Mouse (Mus musculus) neural tube, embryonic 14.5 days (tissue): ENCODE measurements around the gene Cda. TPM values are rescaled to one million over a fixed set of nuclear protein-coding genes. Genes with fewer than 3 reads are reported as not detected.

Experiments
- ATAC-seq: fragments of 200-750 bp; cut with Nextera tagmentation; 2 replicates; pipeline ENCODE4 v1.8.0; 2017; ENCODE audit warnings: low read depth, mild to moderate bottlenecking, moderate TSS enrichment, moderate library complexity
- H3K27ac ChIP-seq: fragments of 300-500 bp; sonication (generic); 2 replicates; pipeline ENCODE4 v1.5.1; 2014; ENCODE audit warnings: low read depth, mild to moderate bottlenecking, control low read depth, low read length, moderate library complexity, mixed read lengths
- H3K27me3 ChIP-seq: fragments of 300-500 bp; sonication (generic); 2 replicates; pipeline ENCODE4 v1.6.1; 2014; ENCODE audit warnings: low read length; ENCODE audit not compliant: control insufficient read depth, insufficient read depth
- H3K36me3 ChIP-seq: fragments of 300-500 bp; sonication (generic); 2 replicates; pipeline ENCODE4 v1.6.1; 2014; ENCODE audit warnings: low read length, mixed read lengths; ENCODE audit not compliant: control insufficient read depth, insufficient read depth
- H3K4me1 ChIP-seq: fragments of 300-500 bp; sonication (generic); 2 replicates; pipeline ENCODE4 v1.6.1; 2014; ENCODE audit warnings: low read length; ENCODE audit not compliant: control insufficient read depth, insufficient read depth
- H3K4me2 ChIP-seq: fragments of 300-500 bp; sonication (generic); 2 replicates; pipeline ENCODE4 v1.6.1; 2014; ENCODE audit warnings: mild to moderate bottlenecking, low read depth, low read length, control low read depth
- H3K4me3 ChIP-seq: fragments of 300-500 bp; sonication (generic); 2 replicates; pipeline ENCODE4 v1.5.1; 2014; ENCODE audit warnings: low read depth, low read length, control low read depth, mixed read lengths
- H3K9ac ChIP-seq: fragments of 300-500 bp; sonication (generic); replicated peaks from 2 replicates; pipeline ENCODE4 v1.6.1; 2014; ENCODE audit warnings: low read depth, mild to moderate bottlenecking, control low read depth, low read length, mixed read lengths
- H3K9me3 ChIP-seq: fragments of 300-500 bp; sonication (generic); 2 replicates; pipeline ENCODE4 v1.6.1; 2016; ENCODE audit warnings: low read length; ENCODE audit not compliant: control insufficient read depth
- WGBS: fragments of 180-500 bp; shearing (Covaris S2); extraction: QIAGEN DNeasy Blood & Tissue Kit; methylation state at CpG from one replicate; pipeline ENCODE4 v1.1.7; 2014; 5-methylcytosine and 5-hydroxymethylcytosine counted together
- polyA plus RNA-seq: library from polyadenylated mRNA; unstranded; fragments of >200 nt; fragmentation: Nextera tagmentation; extraction: Ambion mirVana; gene quantifications from 2 replicates; pipeline ENCODE4 v1.2.1, GENCODE M21; 2014

Cda gene
- polyA plus RNA-seq, 1 experiment from 2014 or later = 8.5 TPM

DNA sequence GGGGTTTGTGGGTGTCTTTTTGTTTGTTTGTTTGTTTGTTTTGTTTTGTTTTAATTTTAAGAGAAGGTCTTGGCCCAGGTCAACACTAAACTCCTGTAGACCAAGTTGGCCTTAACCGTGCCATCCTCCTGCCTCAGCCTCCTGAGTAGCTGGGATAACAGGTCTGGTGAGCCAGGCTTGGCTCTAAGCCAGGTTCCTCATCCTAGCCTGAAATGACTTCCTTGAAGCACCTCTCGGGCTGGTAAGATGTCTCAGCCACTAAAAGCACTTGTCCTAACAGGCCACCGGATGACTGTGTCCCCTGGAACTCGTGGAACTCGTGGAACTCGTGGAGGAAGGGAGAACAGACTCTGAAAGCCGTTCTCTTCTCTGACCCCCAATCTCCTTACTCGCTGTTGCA is 11.7 kb downstream of the Cda start:
- Histone ChIP-seq H3K9ac (no peak overlapping the region), H3K4me3 (no peak overlapping the region), H3K9me3 (no peaks in the 10 kb centered on the region), H3K27ac (no peak overlapping the region), H3K27me3 (no peaks in the 10 kb centered on the region), H3K4me1 (peaks cover under 1% of the 10 kb centered on the region; the same call in 1 of the 2 replicates), H3K4me2 (no peak overlapping the region), H3K36me3 (no peaks in the 10 kb centered on the region)
- no peak for ATAC-seq
- 88% methylated on average over 8 of the region's 8 CpGs for WGBS

DNA sequence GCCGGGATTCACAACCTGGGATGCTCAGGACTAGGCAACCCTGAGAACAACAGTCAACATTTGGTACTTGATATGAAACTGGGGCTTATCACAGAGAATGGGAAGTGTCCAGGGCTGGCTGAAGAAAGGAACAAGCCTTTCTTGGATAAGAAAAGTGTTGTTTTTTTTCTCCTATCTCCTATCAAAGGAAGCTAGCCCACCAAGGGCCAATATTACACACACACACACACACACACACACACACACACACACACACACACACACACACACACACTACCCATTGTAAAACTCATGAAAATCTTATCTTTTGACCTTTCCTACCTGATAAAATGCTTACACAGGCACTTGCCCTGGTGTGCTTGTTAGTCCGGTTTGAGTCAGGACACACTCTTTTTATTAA is 12.3 kb downstream of the Cda start:
- H3K27ac ChIP-seq = no peak overlapping the region
- H3K9me3 ChIP-seq = no peaks in the 10 kb centered on the region
- no peak overlapping the region for H3K9ac ChIP-seq
- H3K4me1 ChIP-seq = no peaks in the 10 kb centered on the region
- H3K4me2 ChIP-seq = no peak overlapping the region
- no peak overlapping the region for H3K4me3 ChIP-seq
- H3K36me3 ChIP-seq = no peaks in the 10 kb centered on the region
- WGBS = 97% methylated on average over 2 of the region's 2 CpGs
- ATAC-seq = no peak
- no peaks in the 10 kb centered on the region for H3K27me3 ChIP-seq

DNA sequence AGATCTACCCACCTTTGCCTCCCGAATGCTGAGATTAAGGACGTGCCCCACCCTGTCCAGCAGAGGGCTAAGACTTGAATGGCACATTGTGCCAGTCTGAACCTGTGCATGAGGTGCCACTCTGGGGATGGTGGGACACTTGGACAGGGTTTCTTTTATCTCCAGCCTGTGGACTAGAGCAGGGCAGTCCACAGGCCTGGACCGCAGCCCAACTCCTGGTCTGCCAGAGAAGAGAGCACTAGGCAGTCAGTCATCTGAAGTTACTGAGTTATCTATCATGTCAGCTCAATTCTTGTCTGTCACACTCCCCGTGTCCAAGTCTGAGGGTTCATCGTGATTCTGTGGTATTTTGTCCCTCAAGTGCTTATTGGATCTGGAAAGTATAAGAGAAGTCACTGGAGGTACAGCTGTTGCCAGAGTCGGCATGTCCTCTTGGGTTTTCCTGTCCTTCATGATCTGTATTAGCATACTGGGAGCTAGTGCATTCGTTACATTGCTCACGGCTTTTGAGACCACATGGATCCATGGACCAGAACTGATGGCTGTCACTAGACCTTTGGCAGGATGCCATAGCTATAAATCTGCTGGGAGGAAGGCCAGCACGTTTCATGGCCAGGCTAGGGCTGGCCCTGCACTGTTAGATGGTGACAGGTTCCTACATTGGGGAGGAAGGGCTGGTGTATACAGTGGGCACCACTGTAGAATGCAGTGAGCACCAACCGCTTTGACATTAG is 14.2 kb downstream of the Cda start:
- no peak for ATAC-seq

DNA sequence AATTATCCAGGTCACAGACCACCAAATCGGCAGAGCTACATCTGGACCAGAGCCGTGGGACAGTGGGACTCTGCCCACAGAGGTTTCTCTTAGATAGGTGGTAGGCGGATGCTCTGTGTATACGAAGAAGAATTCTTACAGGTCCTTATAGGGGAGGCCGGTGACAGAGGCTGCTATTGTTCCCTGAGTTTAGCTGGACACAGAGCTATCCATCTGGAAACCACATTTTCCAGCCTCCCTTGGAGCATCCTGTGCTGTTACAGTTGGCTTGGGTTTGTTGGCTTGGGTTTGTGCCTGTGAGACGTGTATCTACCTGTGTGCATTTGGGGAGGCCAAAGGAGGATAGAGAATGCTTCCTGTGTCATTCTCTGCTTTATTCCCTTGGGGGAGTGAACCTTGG is 15.1 kb downstream of the Cda start:
- ATAC-seq = no peak
- Histone ChIP-seq H3K36me3 (no peaks in the 10 kb centered on the region), H3K4me1 (no peaks in the 10 kb centered on the region), H3K4me2 (no peak overlapping the region), H3K27me3 (no peaks in the 10 kb centered on the region), H3K4me3 (no peak overlapping the region), H3K9ac (no peak overlapping the region), H3K27ac (no peak overlapping the region), H3K9me3 (no peaks in the 10 kb centered on the region)
- WGBS = 89% methylated on average over 6 of the region's 6 CpGs

More for the DNA sequence above, 14.2 kb downstream of the Cda start:
- 64% methylated on average over 10 of the region's 10 CpGs for WGBS
- Histone ChIP-seq H3K36me3 (no peaks in the 10 kb centered on the region), H3K4me2 (no peak overlapping the region), H3K9me3 (no peaks in the 10 kb centered on the region), H3K27me3 (no peaks in the 10 kb centered on the region), H3K9ac (no peak overlapping the region), H3K4me1 (no peaks in the 10 kb centered on the region), H3K27ac (no peak overlapping the region), H3K4me3 (no peak overlapping the region)

GRCm38 (mm10) chr4:138351821-138352220 is 16.0 kb downstream of the Cda start:
- Histone ChIP-seq H3K4me1 (no peaks in the 10 kb centered on the region), H3K36me3 (no peaks in the 10 kb centered on the region), H3K4me2 (no peak overlapping the region), H3K9me3 (no peaks in the 10 kb centered on the region), H3K4me3 (no peak overlapping the region), H3K27ac (no peak overlapping the region), H3K27me3 (no peaks in the 10 kb centered on the region), H3K9ac (no peak overlapping the region)
- WGBS = 87% methylated on average over 5 of the region's 5 CpGs
- no peak for ATAC-seq

DNA sequence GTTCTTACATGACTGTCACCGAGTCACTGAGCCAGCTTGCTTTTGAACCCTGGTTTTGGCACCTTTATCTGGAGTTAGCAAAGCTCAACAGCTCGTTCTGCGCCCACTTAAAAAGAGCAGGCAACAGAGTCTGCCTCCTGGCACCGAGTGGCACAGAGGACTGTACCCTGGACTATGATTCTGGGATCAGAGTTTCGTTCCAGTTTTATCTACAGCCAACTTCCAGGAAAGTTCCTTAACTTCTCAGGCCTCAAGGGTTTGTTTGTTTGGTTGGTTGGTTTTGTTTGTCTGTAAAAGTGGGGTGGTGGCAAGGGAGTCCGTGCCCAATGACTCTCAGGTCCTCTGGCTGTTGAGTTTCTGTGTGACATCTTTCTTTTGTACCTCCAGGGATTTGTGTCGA is 19.1 kb downstream of the Cda start:
- no peaks in the 10 kb centered on the region for H3K27me3 ChIP-seq
- no peak overlapping the region for H3K4me2 ChIP-seq
- WGBS = 87% methylated on average over 7 of the region's 7 CpGs
- H3K9me3 ChIP-seq = no peaks in the 10 kb centered on the region
- H3K27ac ChIP-seq = no peak overlapping the region
- no peak overlapping the region for H3K4me3 ChIP-seq
- ATAC-seq = no peak
- H3K4me1 ChIP-seq = no peaks in the 10 kb centered on the region
- no peaks in the 10 kb centered on the region for H3K36me3 ChIP-seq
- H3K9ac ChIP-seq = no peak overlapping the region

DNA sequence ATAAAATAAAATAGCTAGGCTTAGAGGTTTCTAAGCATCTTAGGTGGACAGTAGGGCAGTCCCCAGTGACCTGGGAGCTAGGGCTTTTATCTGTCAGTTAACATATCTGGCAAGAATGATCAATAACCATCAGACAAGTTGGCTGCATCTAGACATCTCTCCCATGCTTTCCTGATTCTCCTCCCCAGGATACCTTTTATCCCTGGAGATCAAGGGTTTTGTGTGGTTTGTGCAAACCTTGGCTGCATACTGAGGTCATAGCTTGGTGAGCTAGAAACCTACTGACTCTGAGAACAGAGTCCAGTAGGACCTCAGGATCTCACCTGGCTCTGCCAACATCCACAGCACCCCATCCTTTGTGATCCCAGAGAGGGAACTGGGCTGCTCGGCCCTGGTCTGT is 20.5 kb downstream of the Cda start:
- H3K4me3 ChIP-seq = no peak overlapping the region
- no peaks in the 10 kb centered on the region for H3K4me1 ChIP-seq
- no peak overlapping the region for H3K9ac ChIP-seq
- no peak overlapping the region for H3K4me2 ChIP-seq
- no peaks in the 10 kb centered on the region for H3K27me3 ChIP-seq
- 76% methylated on average over 1 of the region's 1 CpGs for WGBS
- no peaks in the 10 kb centered on the region for H3K36me3 ChIP-seq
- H3K9me3 ChIP-seq = no peaks in the 10 kb centered on the region
- ATAC-seq = no peak
- H3K27ac ChIP-seq = no peak overlapping the region

- no peak overlapping the region for H3K27ac ChIP-seq
- 70% methylated on average over 9 of the region's 9 CpGs for WGBS
These were observed 22.8 kb downstream of the Cda start for GRCm38 (mm10) chr4:138344891-138345545.

DNA sequence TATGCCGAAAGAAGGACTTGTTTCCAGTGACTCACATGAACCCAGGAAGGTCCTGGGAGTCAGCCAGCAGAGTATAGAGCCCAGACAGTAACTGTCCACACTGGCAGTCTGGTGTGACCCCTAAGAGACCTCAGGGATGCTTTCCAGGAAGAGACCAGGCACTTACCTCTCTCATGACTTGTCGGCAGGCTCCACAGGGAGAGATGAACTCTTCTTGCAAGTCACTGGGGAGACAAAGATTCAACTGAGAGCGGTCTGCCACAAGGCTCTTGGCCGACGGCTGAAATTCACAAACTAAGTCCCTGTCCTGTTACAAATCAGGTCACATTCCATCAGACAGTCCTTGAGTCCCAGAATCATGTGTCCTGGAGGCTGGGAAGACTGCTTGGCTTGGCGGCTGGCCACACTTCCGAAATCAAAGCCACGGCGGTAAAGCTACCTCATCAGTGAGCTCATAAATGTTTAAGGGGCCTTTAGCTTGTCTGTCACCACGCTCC is 24.4 kb downstream of the Cda start:
- Histone ChIP-seq H3K36me3 (no peaks in the 10 kb centered on the region), H3K9ac (no peak overlapping the region), H3K9me3 (no peaks in the 10 kb centered on the region), H3K4me3 (no peak overlapping the region), H3K4me2 (no peak overlapping the region), H3K4me1 (no peaks in the 10 kb centered on the region), H3K27ac (no peak overlapping the region), H3K27me3 (no peaks in the 10 kb centered on the region)
- 43% methylated on average over 10 of the region's 10 CpGs for WGBS
- ATAC-seq = no peak; the same call in 1 of the 2 replicates

More at GRCm38 (mm10) chr4:138344891-138345545, 22.8 kb downstream of the Cda start:
- Histone ChIP-seq H3K4me2 (no peak overlapping the region), H3K27me3 (no peaks in the 10 kb centered on the region), H3K9me3 (no peaks in the 10 kb centered on the region), H3K4me3 (no peak overlapping the region), H3K4me1 (no peaks in the 10 kb centered on the region), H3K36me3 (no peaks in the 10 kb centered on the region), H3K9ac (no peak overlapping the region)
- ATAC-seq = no peak
